Mouse (Mus musculus): Measurements from ENCODE around the gene Itih5.

Gene Itih5

DNA sequence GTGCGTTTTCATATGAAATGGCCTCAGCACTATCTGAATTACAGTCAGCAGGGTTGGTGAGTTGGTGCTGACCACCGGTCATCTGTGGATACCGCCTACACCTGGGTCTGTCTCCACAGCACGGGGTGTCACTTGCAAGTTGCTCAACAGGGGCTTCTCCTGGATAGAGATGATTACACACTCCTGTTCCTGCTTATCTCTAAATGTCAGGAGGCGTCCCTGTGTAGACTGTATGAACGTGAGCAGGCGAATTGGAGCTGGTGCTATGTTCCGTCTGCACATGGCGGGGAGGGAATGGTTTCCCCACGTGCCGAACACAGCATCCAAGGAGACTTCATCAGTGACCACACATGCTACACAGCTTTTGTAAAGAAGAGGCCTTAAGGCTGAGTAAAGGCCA is 13.9 kb downstream of the Itih5 start:
- WGBS: 89% methylated on average over 11 of the region's 11 CpGs

DNA sequence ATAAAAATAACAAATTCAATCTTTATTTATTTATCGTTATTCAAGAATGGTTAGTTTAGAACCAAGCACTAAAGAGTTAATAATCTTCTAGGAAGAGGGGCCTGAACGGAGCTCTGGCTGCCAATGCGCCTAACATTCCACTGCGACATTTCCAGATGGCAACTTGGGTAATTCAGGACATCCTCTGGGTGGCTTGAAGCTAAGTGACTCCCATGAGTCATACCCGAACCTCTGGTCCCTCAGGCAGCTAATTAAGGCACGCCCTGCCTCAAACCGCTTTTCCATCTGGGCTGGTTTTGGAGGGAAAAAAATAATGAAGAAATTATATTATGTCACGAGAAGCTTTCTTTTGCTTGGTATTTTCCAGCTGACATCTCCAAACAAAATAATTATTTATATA is 14.6 kb downstream of the Itih5 start:
- 61% methylated on average over 8 of the region's 8 CpGs for WGBS

DNA sequence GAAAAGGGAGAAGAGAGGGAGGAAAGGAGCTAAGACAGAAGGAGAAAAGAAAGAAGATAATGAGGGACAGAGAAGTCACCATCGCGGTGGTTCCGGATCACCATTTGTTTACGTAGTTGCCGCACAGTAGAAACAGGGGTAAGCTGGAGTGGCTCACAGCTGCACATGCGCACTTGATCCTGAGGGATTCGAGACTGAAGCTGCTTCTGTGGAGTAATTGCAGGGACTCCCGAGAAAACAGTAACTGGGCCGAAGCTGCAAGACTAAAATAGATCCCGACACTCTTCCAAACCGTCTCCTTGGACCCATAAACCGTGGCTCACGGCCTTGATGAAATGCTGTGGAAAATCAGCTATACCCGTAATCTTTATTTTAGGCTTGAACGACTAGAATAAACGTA is 16.6 kb downstream of the Itih5 start:
- 78% methylated on average over 16 of the region's 16 CpGs for WGBS

DNA sequence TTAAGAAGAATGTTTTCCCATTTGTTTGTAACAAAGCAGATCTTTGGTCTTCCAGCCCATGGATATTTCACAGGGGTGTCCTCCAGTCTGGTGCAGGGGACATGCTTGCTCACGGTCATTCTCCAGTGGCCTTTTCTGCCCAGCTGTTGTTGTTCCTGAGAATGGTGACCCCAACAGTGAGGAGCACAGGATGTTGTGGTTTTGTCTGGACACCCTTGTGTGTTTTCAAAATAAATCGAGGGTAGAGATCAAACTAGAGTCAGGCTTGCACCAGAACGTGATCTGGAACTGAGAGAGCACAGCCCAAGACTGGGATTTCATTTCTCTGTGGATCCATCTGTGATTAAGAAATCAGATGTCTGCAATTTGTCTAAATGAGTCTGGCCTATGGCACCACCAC is 40.2 kb downstream of the Itih5 start:
- WGBS: 65% methylated on average over 3 of the region's 3 CpGs

DNA sequence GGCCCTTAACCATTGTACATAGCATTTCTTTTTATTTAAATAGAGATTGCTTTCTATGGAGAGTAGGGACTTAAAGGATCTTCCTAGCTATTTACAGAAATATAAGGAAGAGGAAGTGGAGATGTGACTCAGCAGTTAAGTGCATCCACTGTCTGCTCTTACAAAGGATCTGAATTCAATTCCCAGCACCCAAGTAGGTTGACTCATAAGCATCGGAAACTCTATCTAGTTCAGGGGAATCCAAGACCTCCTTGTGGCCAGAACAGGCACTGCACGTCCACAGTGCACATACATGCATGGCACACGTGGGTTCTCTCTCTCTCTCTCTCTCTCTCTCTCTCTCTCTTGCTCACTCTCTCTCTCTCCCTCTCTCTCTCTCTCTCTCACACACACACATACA is 41.8 kb downstream of the Itih5 start:
- 84% methylated on average over 3 of the region's 3 CpGs for WGBS

DNA sequence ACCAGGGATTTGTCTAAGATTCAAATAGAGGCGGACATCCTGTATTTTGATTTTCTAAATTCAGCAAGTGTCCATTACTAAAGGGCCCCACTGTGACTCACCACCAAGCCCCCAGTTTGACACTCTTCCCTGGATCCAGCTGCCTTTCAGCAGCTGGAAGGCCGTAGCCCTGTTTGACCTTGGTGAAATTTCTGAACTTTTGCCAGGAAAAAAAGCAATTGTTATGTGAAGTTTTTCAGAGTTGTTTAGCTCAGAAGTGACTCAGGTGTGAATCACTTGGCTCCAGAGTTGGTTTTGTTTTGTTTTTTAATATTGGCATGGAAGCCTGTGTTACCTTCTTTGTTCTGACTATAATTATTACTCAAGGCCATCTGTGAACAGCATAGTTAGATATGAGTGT is 46.0 kb downstream of the Itih5 start:
- 84% methylated on average over 2 of the region's 2 CpGs for WGBS

DNA sequence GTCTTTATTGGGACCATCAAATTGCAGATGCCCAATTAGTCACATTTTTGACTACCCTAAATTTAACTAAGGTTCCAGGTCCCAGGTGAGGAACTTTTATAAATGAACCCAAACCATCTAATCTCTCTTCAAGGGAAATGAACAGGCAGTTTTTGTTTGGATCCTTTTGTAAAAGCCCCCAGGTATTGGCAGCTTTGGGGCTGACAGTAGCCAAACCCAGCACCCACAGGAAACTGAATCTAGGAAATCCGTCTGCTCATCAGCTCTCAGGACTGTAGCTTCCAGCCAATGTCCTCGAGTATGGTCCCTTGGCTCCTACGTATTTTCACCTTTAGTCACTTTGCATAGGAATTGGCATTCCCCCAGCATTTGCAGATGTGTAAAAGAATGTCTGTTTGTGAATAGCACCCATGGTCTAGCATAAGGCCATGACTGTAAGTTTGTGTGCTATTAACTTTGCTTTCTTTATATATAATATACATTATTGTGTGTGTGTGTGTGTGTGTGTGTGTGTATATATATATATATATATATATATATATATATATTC is 47.4 kb downstream of the Itih5 start:
- 80% methylated on average over 3 of the region's 3 CpGs for WGBS

DNA sequence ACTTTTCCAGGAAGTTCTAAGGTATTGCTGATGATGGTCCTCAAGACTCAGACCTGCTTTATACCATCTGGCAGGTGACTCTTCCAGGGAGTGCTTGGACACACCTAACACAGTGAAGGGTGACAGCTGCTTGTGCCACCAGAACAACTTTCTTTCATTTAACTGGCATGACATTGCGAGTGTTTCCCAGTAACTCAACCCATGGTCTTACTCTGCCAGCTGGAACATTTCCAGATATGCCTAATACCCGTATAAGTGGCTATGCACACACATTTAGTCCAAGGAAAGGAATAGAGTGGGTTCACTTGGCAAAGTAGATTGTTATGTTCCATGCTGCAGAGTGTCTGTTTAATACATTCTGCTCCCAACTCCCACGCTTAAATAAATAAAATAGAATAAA is 50.9 kb downstream of the Itih5 start:
- 63% methylated on average over 3 of the region's 3 CpGs for WGBS

DNA sequence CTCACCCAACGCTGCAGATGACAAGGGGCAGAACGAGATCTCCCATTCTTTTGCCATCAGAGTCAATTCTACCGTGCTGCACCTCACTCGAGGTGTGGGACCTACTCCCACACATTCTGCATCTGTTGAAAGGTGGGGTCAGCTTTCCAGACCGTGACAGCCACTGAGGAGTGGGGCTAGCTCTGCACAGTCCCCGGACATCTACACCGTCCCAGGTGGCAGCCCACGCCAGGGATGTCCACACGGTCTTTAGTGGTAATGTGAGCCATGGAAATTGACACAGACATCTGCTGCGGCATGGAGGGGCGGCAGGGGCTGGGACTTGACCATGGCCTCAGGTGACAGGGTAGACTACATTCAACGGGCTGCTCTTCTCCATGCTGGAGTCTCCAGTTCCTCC is 60.1 kb downstream of the Itih5 start:
- 92% methylated on average over 12 of the region's 12 CpGs for WGBS

DNA sequence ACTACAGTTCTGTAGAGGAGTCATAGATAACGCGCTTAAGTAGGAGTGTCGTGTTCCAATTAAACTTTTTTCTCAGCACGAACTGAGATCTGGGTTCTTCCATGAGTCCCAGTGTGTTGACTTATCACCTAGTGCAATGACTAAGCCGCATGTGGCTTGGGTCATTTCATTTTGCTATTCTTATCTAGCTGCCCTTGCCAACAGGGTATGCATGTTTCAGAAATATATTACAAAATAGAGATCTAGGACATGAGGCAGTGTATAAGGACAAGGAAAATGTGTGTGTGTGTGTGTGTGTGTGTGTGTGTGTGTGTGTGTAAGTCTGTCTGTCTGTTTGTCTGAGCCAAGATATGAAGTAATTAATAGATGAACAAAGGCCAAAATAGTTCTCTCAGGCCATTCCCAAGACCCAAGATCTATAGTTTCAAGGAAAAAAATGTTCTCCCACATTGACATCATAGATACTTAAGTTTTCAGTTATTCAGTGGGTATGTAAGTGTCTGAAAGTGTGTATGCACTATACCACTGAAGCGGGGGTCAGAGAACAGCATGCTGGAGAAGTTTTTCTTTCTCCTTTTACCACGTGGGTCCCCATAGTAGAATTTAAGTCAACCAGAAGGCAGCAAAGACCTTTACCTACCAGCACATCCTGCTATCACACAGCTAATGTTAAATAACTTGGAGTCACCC is 62.6 kb downstream of the Itih5 start:
- WGBS: 82% methylated on average over 7 of the region's 7 CpGs

DNA sequence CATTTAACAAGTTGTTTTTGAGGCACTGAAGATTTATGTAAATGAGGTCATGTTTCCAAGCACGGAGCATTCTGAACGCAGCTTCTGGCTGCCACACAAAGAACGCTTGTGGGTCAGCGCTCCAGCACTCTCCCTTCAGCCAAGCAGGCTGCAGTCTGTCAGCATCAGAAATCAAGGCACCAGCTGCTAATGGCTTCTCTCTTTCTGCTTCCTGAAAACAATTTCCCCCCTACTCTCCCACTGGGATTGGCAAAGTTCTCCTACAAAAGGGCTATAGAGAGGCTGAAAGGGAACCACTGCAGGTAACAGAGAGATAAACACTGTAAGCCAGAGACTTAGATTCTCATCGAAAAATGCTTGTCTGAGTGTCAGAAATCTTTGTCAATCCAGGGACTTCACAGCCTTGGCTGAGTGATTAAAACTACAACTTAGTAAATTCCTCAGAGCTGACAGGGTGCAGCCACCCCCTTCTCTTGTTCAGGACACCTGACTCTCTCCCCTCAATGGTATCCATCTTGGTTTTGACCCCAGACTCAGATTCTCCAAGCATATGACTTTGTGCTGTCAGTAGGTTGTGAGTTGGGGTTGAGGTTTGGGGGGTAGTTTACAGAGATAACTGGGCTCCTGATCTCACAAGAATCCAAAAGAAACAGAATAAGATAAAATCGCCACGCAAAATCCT is 63.3 kb downstream of the Itih5 start:
- 47% methylated on average over 7 of the region's 7 CpGs for WGBS

DNA sequence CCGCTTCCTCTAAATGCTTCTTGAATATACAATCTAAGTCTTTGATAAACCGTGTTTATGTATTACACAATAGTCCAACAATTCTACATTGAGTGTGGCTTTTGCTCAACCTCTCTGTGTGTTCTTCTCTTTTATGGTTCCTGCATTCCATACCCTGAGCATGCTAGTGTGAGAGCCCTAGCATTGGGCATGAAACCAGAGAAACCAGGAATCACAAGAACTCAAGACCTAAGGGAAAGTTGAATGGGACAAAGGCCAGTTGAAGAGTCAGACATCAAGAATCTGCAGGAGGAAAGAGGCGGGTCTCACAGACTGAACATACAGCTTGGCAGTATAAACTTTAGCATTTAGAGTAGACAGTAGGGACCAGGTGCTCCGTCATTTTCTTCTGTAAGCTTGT is 68.5 kb downstream of the Itih5 start:
- 95% methylated on average over 4 of the region's 4 CpGs for WGBS

DNA sequence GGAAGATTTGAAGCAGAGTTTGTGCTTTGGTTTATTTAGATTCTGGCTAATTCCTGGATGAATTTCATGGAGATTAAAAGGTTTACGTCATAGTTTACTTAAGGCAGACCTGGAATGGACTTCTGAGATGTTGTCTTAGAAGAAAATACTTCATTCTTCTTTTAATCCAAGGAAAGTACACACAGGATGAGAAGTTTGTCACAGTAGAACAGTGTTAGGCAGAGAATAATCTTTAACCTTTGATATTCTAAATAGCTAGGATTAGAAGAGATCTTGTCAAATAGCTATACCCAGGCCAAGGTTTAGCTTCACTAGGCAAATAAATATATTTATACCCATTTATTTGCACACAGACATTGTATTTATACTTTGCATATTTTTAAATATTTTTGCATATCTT is 73.5 kb downstream of the Itih5 start:
- 83% methylated on average over 1 of the region's 1 CpGs for WGBS

DNA sequence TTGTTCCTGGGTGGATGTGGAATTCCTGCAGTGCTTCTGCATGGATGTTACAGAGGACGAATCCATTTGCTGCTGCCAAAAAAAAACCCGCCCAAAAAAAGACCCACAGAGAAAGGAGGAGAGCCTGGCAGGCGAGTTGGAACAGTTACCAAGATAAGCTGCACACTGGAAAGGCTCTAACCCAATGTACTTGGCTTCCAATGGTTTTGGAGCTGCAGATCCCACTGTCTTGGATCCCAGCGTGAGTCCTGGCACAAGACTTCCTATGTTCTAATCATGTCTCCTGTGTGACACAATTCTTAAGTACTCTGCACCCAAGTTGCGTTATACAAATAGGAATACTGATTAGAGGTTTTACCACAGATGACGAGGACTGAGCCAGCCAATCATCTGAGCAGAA is 78.6 kb downstream of the Itih5 start:
- 38% methylated on average over 6 of the region's 6 CpGs for WGBS

DNA sequence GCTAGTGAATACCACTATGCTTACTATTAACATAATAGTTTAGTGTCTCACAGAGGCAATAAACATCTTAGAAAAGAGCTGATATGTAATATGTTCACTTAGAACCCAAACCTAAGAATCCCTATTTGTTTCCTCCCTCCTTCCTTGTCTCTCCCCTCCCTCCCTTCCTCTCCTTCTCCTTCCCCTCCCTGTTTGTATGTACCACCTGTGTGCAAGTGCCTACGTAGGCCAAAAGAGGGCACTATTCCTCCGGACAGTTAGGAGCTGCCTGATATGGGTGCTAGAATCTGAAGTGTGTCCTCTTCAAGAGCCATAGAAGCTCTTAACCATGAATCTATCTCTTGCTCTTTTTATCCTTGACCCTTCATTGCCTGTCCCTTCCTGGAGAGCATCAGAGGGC is 83.2 kb downstream of the Itih5 start:
- 95% methylated on average over 2 of the region's 2 CpGs for WGBS

DNA sequence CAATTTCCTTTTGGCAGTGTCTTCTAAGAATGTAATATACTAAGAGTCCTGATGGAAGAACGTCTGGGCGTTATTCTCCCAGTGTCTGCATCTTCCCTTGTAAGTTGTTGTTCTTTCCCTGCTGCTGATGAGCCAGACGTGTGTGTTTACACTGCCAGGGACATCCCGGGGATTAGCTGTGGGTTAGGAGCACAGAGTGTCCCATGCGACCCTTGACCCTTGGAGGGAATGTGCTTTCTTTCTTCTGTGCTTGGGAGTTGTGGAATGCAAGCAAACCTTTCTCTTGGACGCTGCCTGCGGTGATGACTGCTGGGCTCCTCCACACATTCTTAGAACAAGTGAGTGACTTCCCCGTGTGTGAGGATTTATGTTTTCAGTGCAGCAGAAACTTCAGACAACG is 89.6 kb downstream of the Itih5 start:
- WGBS: 44% methylated on average over 9 of the region's 9 CpGs

DNA sequence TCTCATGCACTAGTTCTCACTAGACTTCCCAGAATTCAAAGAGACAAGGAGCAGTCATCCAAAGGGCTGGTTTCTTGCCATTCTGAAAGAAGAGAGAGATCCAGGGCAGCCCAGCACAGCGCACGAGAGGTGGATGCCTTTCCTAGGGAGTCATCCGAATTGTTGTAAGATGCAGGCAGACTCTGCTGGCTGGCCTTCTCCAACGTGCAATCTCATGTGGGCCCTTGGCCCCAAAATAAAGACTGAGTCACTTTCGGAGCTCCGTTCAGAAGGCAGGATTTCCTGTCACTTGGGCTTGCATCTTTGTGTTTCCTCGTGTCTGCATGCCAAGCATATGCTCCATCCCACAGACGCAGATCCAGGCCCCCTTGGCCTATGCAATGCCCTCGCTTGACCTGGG is 97.1 kb downstream of the Itih5 start:
- WGBS: 49% methylated on average over 9 of the region's 9 CpGs

DNA sequence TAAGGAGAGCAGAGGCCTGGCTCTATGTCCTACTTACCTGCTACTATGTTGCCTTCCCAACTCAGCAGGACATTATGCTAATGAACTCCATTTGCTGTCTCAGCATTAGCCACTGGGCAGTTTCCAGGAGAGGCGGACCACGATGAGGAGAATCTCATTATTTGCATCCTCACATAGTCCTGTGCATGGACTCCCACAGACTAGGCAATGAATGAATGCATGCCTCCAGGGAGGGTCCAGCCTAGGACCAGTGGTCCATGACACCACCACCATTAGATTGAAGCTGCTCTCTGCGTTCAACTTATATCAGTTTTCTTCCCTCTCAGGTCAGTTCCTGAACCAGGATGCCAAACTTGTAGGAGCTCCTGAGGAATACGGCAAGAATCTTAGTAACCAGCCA is 97.6 kb downstream of the Itih5 start:
- 78% methylated on average over 4 of the region's 4 CpGs for WGBS

DNA sequence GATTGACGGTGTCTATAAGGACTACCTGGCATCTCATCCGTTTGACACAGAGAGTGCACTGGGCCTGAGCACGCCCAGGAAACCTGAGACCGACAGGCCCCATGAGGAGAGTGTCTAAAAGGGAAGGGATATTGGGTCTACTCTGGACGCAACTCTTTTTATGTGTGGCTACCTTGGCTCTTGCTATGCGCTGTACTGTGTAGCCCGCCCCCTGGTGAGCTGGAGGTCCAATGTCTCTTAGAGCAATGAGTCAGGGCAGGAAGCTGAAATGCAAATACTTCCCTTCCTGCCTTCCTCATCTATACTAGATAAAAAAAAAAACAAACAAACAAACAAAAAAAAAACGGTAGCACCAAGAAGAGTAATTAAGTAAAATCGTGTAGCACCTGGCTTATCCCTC is 98.1 kb downstream of the Itih5 start:
- WGBS: 89% methylated on average over 9 of the region's 9 CpGs

DNA sequence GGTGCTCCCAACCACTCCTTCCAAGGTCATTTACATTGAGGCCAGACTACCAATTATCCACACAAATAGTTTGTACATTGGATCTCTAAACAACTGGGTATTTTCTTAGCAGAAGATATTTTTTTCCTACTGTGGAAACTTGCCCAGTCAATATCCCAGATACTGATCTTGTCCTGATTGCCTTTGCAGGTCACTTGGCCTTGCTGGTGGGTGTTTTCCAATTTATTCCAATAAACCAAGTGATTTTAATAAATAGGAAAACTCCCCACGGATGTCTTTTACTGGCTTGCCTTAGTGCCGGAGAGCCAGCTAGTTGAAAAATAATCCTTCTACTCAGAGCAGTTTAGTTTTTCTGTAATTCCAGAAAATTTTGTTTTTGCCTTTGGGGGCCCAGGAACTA is 98.6 kb downstream of the Itih5 start:
- 80% methylated on average over 2 of the region's 2 CpGs for WGBS

DNA sequence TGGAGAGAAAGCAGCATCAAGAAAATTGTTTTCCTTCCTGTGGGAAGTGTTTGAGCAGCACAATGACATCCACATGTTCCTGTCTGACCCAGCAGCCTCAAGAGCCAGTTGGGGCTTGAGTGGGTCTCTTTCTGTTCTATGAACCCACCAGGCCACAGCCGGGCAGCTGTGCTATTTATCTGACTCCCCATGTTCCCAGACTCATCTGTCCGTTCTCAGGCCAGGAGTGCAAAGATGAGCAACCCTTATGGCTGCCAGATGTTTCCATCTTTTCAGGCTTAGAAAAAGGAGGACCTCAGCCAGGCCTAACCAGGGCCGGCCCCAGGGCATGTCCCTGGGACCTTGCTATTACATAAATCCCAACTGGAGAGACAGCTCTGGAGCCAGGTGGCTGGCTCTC is 100.0 kb downstream of the Itih5 start:
- 91% methylated on average over 3 of the region's 3 CpGs for WGBS

DNA sequence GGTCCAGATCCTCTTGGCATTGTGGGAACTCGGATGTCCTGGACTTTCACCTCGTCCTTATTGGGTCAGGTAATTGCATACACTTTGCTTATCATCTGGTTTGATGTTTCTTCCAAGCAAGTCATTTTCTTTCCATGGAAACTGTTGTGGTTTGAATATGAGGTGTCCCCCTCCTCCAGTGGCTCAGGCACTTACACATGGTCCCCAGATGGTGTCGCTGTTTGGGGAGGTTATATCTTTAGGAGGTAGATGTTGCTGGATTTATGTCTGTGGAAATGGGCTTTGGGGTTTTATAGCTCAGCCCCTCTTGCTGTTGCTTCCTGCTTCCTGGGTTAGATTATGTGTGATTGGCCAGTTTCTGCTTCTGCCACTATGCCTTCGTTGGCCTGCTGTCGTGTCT is 103.6 kb downstream of the Itih5 start:
- 71% methylated on average over 5 of the region's 5 CpGs for WGBS

DNA sequence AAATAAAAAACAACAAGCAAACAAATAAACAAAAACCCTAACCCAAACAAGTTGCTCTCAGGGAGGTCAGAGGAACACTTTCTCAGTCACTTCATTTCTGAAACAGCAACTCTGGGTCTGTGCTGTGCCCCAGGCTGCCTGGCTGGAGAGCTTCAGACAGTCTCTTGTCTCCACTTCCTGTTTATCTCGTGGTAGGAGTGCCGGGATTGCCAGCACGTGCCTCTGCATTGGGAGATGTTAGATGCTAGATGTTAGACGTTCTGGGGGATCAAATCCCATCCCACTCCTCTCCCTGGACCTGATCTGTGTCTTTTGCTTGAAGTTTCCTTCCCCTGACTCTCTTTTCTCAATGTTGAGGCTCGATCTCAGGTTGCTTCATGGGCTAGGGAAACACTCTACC is 104.9 kb downstream of the Itih5 start:
- 72% methylated on average over 5 of the region's 5 CpGs for WGBS

DNA sequence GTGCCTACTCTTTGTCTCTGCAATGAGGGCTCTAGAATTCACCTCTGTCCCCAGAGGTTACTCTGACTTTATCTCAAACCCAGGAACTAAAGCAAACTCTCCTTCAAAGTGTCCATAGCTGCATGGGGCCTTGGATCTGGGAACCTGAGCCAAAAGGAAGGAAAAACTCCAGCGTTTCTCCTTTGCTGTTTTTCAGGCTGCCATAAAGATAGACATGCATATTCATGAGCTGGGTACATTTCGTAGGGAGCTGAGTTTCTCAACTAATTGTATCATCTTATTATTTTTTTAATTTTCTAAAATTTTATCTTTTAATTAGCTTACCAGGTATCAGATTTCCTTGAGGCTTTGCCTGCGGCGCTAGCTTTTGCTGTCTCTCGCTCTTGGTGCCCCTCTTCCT is 106.7 kb downstream of the Itih5 start:
- 65% methylated on average over 5 of the region's 5 CpGs for WGBS
